ENCODE assay signal across 8 mouse cellular contexts in the genomic region with DNA sequence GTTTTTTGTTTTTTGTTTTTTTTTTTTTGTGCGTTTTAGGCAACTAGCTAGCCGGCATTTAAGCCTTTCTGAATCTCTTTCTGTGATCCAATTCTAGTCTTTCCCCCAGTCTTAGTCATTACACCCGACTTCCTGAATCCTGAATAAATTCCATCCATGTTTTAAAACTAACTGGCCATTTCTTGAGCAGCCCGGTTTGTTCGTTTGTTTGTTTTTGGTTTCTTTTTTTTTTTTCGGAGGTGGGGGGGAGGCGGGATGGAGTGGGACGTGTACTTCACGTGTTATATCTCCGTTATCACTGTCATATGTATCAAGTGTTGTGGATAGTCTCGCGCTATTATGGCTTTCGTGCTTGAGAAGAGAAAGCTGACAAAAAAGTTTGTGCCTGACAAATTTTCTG. TPM values are rescaled to one million over a fixed set of nuclear protein-coding genes. Genes with fewer than 3 reads are reported as not detected.
DNase-seq lines count a peak whose midpoint lies in the region; ATAC-seq and TF ChIP-seq lines count a peak whose summit lies in the region.

No protein-coding gene starts in this region.

- ATAC-seq in hindbrain, embryonic 12.5 days (ENCODE audit: low FRiP score), result no peak
- ATAC-seq in megakaryocyte-erythroid progenitor cell, adult 5-6 weeks (replicated peaks; ENCODE audit: low FRiP score, low TSS enrichment, poor library complexity, severe bottlenecking), result peak; percentile 72

- H3K9me3 ChIP-seq in hindbrain, embryonic 12.5 days (replicated peaks), result no peaks in the 10 kb centered on the region

- no peak for TF ChIP-seq CTCF in left cerebral cortex, adult 2 months (IDR thresholded peaks at IDR 0.05)

- H3K36me3 ChIP-seq in hindbrain, embryonic 12.5 days, result no peaks in the 10 kb centered on the region

- H3K4me3 ChIP-seq in left cerebral cortex, adult 2 months, result peak overlapping the region; percentile 47
- H3K4me3 ChIP-seq in hindbrain, embryonic 12.5 days, result peak overlapping the region; percentile 51

- no peak overlapping the region for H3K9ac ChIP-seq in hindbrain, embryonic 12.5 days

- 26% methylated on average over 13 of the region's 13 CpGs for WGBS in hindbrain, embryonic 12.5 days

- peak overlapping the region; percentile 53 for H3K4me2 ChIP-seq in hindbrain, embryonic 12.5 days (replicated peaks)

- no peak overlapping the region for H3K27ac ChIP-seq in left cerebral cortex, adult 2 months
- H3K27ac ChIP-seq in hindbrain, embryonic 12.5 days, result no peak overlapping the region

- no peaks in the 10 kb centered on the region for H3K27me3 ChIP-seq in hindbrain, embryonic 12.5 days

- no peak for DNase-seq in left cerebral cortex, adult 2 months (ENCODE audit: extremely low spot score in 1 of 2, low spot score in 2 of 2)
- no peak for DNase-seq in left cerebral cortex, adult 8-10 months (ENCODE audit: low spot score in 2 of 2)
- peak; percentile 30 for DNase-seq in T-cell, adult 2 months (ENCODE audit: low spot score)
- DNase-seq in layer of hippocampus, postnatal 14 days (ENCODE audit: low spot score in 2 of 2), result no peak
- DNase-seq in left cerebral cortex, postnatal 10 days (ENCODE audit: extremely low spot score in 1 of 2, low spot score in 2 of 2), result no peak
- DNase-seq in layer of hippocampus, adult 11-12 months (ENCODE audit: low spot score), result no peak

- intact Hi-C loops in left cerebral cortex, adult 2 months (cut with DNase I), result no loop called here
- intact Hi-C loops in left cerebral cortex, postnatal 10 days (cut with DNase I), result no loop called here

- H3K4me1 ChIP-seq in hindbrain, embryonic 12.5 days, result peaks cover 7% of the 10 kb centered on the region

RNA-seq across cellular contexts. Expression of gene Aifm1, which starts 0.5 kb away (rescaled TPM):
- 10 to 100 TPM; 21.6 to 28.3 TPM for total RNA-seq in left cerebral cortex, adult 2 months (2021)
- 10 to 100 TPM; 23.6 to 26.2 (median 24.7) TPM for total RNA-seq in left cerebral cortex, adult 8-10 months (2022)
- 58.1 and 60.1 TPM in 2 replicates for polyA plus RNA-seq in hindbrain, embryonic 12.5 days (2016; fragmentation: Nextera tagmentation; extraction: Ambion mirVana)
- total RNA-seq in megakaryocyte-erythroid progenitor cell, adult 5-6 weeks (2014; fragmentation: Nextera tagmentation), result 68.2 and 74.1 TPM in 2 replicates
- 110 and 155 TPM in 2 replicates for total RNA-seq in megakaryocyte-erythroid progenitor cell, adult 5-6 weeks (2017)
- 10 to 100 TPM; 29.9 to 33.2 TPM for total RNA-seq in layer of hippocampus, postnatal 14 days (2021)
- total RNA-seq in left cerebral cortex, postnatal 10 days (2021), result 10 to 100 TPM; 24.5 to 24.7 TPM

RNA-seq across cellular contexts. Expression of gene Rab33a, which starts 5.3 kb away (rescaled TPM):
- 10 to 100 TPM; 31.4 to 40.4 TPM for total RNA-seq in left cerebral cortex, adult 2 months (2021)
- total RNA-seq in left cerebral cortex, adult 8-10 months (2022), result 10 to 100 TPM; 30.2 to 39.6 (median 33.8) TPM
- polyA plus RNA-seq in hindbrain, embryonic 12.5 days (2016; fragmentation: Nextera tagmentation; extraction: Ambion mirVana), result 46.4 and 46.6 TPM in 2 replicates
- 0.50 and 1.4 TPM in 2 replicates for total RNA-seq in megakaryocyte-erythroid progenitor cell, adult 5-6 weeks (2014; fragmentation: Nextera tagmentation)
- not detected in 2 replicates for total RNA-seq in megakaryocyte-erythroid progenitor cell, adult 5-6 weeks (2017)
- 10 to 100 TPM; 28.0 to 30.7 TPM for total RNA-seq in layer of hippocampus, postnatal 14 days (2021)
- 10 to 100 TPM; 26.4 to 28.2 TPM for total RNA-seq in left cerebral cortex, postnatal 10 days (2021)

RNA-seq across cellular contexts. Expression of gene Elf4, which starts 50.9 kb away (rescaled TPM):
- total RNA-seq in left cerebral cortex, adult 2 months (2021), result under 1 TPM; 0.63 to 0.84 TPM
- total RNA-seq in left cerebral cortex, adult 8-10 months (2022), result 1 to 10 TPM; 1.0 to 2.8 (median 1.7) TPM
- 2.1 and 2.9 TPM in 2 replicates for polyA plus RNA-seq in hindbrain, embryonic 12.5 days (2016; fragmentation: Nextera tagmentation; extraction: Ambion mirVana)
- 24.2 and 26.0 TPM in 2 replicates for total RNA-seq in megakaryocyte-erythroid progenitor cell, adult 5-6 weeks (2014; fragmentation: Nextera tagmentation)
- total RNA-seq in megakaryocyte-erythroid progenitor cell, adult 5-6 weeks (2017), result 7.9 and 11.8 TPM in 2 replicates
- total RNA-seq in layer of hippocampus, postnatal 14 days (2021), result 1 to 10 TPM in 1 of 2 experiments, under 1 TPM in 1; 0.98 to 1.2 TPM
- total RNA-seq in left cerebral cortex, postnatal 10 days (2021), result 1 to 10 TPM in 1 of 2 experiments, under 1 TPM in 1; 0.93 to 1.0 TPM

Comparison
In these comparisons a context has a peak if more than half of its experiments do, and no peak if none do; other contexts are left out.
1. RNA of gene Rab33a, which starts 5.3 kb away (total RNA-seq): 31.4 to 40.4 TPM in left cerebral cortex, adult 2 months, 30.2 to 39.6 TPM in left cerebral cortex, adult 8-10 months, 28.0 to 30.7 TPM in layer of hippocampus, postnatal 14 days and 26.4 to 28.2 TPM in left cerebral cortex, postnatal 10 days; 0.50 to 1.4 TPM in megakaryocyte-erythroid progenitor cell, adult 5-6 weeks; every median in the first group is over 10 times any median in the second.